Mouse (Mus musculus): ENCODE measurements at regions not wholly inside any gene's neighbourhood (a gene's known extent, or its start where the extent isn't known, plus 50 kb on each side); places are given as distances from the start of the nearest gene placed in this dataset.

DNA sequence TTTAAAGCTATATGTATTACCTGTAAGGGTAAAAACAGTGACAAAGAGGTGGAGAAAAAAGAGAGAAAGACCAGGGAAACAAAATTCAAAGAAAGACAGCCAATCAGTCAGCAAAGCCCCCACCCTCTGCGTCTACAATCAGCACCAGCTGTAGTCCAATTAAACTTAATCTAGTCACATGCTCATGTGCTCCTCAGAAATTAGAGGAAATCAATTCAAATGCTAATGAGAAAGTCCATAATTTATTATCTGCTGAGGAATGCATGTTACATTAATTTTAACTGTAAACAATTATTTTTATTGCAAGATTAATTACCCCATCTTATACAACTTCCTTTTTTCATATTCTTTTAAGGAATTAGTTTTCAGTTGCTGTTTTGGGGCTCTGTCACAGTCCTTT lies 216.4 kb upstream of the Hnrnpa3 start:
- TF ChIP-seq TAL1 (IDR thresholded peaks at IDR 0.05; ENCODE audit: low read length) (no peak), GATA1 (IDR thresholded peaks at IDR 0.05; ENCODE audit: low read length) (no peak)

All from erythroblast, embryonic 14.5 days (primary cell).